Mouse (Mus musculus): ENCODE data around the gene Samd13. TPM values are rescaled to one million over a fixed set of nuclear protein-coding genes. Genes with fewer than 3 reads are reported as not detected.
A peak's percentile ranks its signal among the peaks of the same experiment; 100 is the strongest.

Samd13 gene
- polyA plus RNA-seq (2015; fragmentation: Nextera tagmentation; extraction: Ambion mirVana), result 0.22 and 0.31 TPM in 2 replicates

- Histone ChIP-seq H3K27ac (no peak within 1 kb of the TSS), H3K4me3 (peak within 1 kb of the TSS; percentile 48), H3K36me3 (replicated peaks) (no peaks in the 10 kb centered on the region), H3K4me1 (peaks cover 17% of the 10 kb centered on the region), H3K9me3 (no peaks in the 10 kb centered on the region), H3K9ac (peak within 1 kb of the TSS; percentile 31; the same call in 1 of the 2 replicates), H3K27me3 (replicated peaks) (0 out of 2 replicates have a peak, but pooled peaks cover 3% of the 10 kb centered on the region), H3K4me2 (peak within 1 kb of the TSS; percentile 70)
- ATAC-seq (replicated peaks), result peak; percentile 95
- 3% methylated on average over 50 of the region's 50 CpGs for WGBS
Observed at GRCm38 (mm10) chr3:146684811-146685675, at the start of gene Samd13. Samd13 (minus strand) TSS chr3:146685592.

- H3K9ac ChIP-seq, result no peak overlapping the region
- H3K27me3 ChIP-seq (replicated peaks), result no peaks in the 10 kb centered on the region
- H3K4me1 ChIP-seq, result no peaks in the 10 kb centered on the region
- no peak overlapping the region for H3K4me2 ChIP-seq
- H3K27ac ChIP-seq, result no peak overlapping the region
- H3K36me3 ChIP-seq (replicated peaks), result peaks cover 32% of the 10 kb centered on the region
- WGBS, result 97% methylated on average over 11 of the region's 11 CpGs
- no peak overlapping the region for H3K4me3 ChIP-seq
- ATAC-seq (replicated peaks), result no peak
- no peaks in the 10 kb centered on the region for H3K9me3 ChIP-seq
Observed at GRCm38 (mm10) chr3:146731499-146731898, 46.1 kb upstream of the Samd13 start.

- WGBS, result 69% methylated on average over 3 of the region's 3 CpGs
- no peak for ATAC-seq (replicated peaks)
- no peak overlapping the region for H3K9ac ChIP-seq
- peaks cover 12% of the 10 kb centered on the region; the same call in 1 of the 2 replicates for H3K36me3 ChIP-seq (replicated peaks)
- H3K4me3 ChIP-seq, result no peak overlapping the region
- H3K4me2 ChIP-seq, result no peak overlapping the region
- H3K27me3 ChIP-seq (replicated peaks), result no peaks in the 10 kb centered on the region
- no peaks in the 10 kb centered on the region for H3K4me1 ChIP-seq
- H3K27ac ChIP-seq, result no peak overlapping the region
- no peaks in the 10 kb centered on the region for H3K9me3 ChIP-seq
Observed at GRCm38 (mm10) chr3:146723037-146723436, 37.6 kb upstream of the Samd13 start.

GRCm38 (mm10) chr3:146719696-146720095 lies 34.3 kb upstream of the Samd13 start:
- Histone ChIP-seq H3K9ac (no peak overlapping the region), H3K4me1 (no peaks in the 10 kb centered on the region), H3K27ac (no peak overlapping the region), H3K4me3 (no peak overlapping the region), H3K27me3 (replicated peaks) (no peaks in the 10 kb centered on the region), H3K9me3 (no peaks in the 10 kb centered on the region), H3K36me3 (replicated peaks) (no peaks in the 10 kb centered on the region), H3K4me2 (no peak overlapping the region)
- WGBS, result 71% methylated on average over 4 of the region's 4 CpGs
- ATAC-seq (replicated peaks), result no peak

GRCm38 (mm10) chr3:146718251-146718650 lies 32.9 kb upstream of the Samd13 start:
- whole genome bisulfite sequencing, result 68% methylated on average over 5 of the region's 5 CpGs
- H3K27ac ChIP-seq, result no peak overlapping the region
- no peak overlapping the region for H3K4me2 ChIP-seq
- no peaks in the 10 kb centered on the region for H3K4me1 ChIP-seq
- H3K4me3 ChIP-seq, result no peak overlapping the region
- no peaks in the 10 kb centered on the region for H3K9me3 ChIP-seq
- H3K9ac ChIP-seq, result no peak overlapping the region
- ATAC-seq (replicated peaks), result no peak
- H3K36me3 ChIP-seq (replicated peaks), result no peaks in the 10 kb centered on the region
- no peaks in the 10 kb centered on the region for H3K27me3 ChIP-seq (replicated peaks)

GRCm38 (mm10) chr3:146712305-146712704 lies 26.9 kb upstream of the Samd13 start:
- peak; percentile 77 for ATAC-seq (replicated peaks)
- no peaks in the 10 kb centered on the region for H3K36me3 ChIP-seq (replicated peaks)

GRCm38 (mm10) chr3:146711559-146711958 lies 26.2 kb upstream of the Samd13 start:
- Histone ChIP-seq H3K9me3 (no peaks in the 10 kb centered on the region), H3K27ac (peak overlapping the region; percentile 67), H3K27me3 (replicated peaks) (no peaks in the 10 kb centered on the region), H3K4me3 (no peak overlapping the region), H3K9ac (no peak overlapping the region), H3K4me1 (no peaks in the 10 kb centered on the region; the same call in 1 of the 2 replicates), H3K4me2 (no peak overlapping the region), H3K36me3 (replicated peaks) (no peaks in the 10 kb centered on the region)
- peak; percentile 77 for ATAC-seq (replicated peaks)
- 60% methylated on average over 6 of the region's 6 CpGs for WGBS

More at GRCm38 (mm10) chr3:146712305-146712704, 26.9 kb upstream of the Samd13 start:
- Histone ChIP-seq H3K27me3 (replicated peaks) (no peaks in the 10 kb centered on the region), H3K9me3 (no peaks in the 10 kb centered on the region), H3K27ac (no peak overlapping the region), H3K4me3 (no peak overlapping the region), H3K4me2 (no peak overlapping the region), H3K9ac (no peak overlapping the region), H3K4me1 (no peaks in the 10 kb centered on the region; the same call in 1 of the 2 replicates)
- WGBS, result 68% methylated on average over 7 of the region's 7 CpGs

- H3K9ac ChIP-seq, result no peak overlapping the region
- no peaks in the 10 kb centered on the region for H3K9me3 ChIP-seq
- H3K4me1 ChIP-seq, result no peaks in the 10 kb centered on the region; the same call in 1 of the 2 replicates
- no peak for ATAC-seq (replicated peaks)
- no peak overlapping the region for H3K4me2 ChIP-seq
- H3K4me3 ChIP-seq, result no peak overlapping the region
- no peaks in the 10 kb centered on the region for H3K27me3 ChIP-seq (replicated peaks)
- WGBS, result 77% methylated on average over 7 of the region's 7 CpGs
- H3K36me3 ChIP-seq (replicated peaks), result no peaks in the 10 kb centered on the region
- peak overlapping the region; percentile 67 for H3K27ac ChIP-seq
Observed at GRCm38 (mm10) chr3:146711084-146711483, 25.7 kb upstream of the Samd13 start.

GRCm38 (mm10) chr3:146709086-146709485 lies 23.7 kb upstream of the Samd13 start:
- H3K36me3 ChIP-seq (replicated peaks), result no peaks in the 10 kb centered on the region
- H3K4me1 ChIP-seq, result no peaks in the 10 kb centered on the region; the same call in 1 of the 2 replicates
- 64% methylated on average over 1 of the region's 1 CpGs for WGBS
- no peaks in the 10 kb centered on the region for H3K27me3 ChIP-seq (replicated peaks)
- H3K9me3 ChIP-seq, result no peaks in the 10 kb centered on the region
- no peak overlapping the region for H3K27ac ChIP-seq
- H3K4me2 ChIP-seq, result no peak overlapping the region
- no peak overlapping the region for H3K9ac ChIP-seq
- no peak overlapping the region for H3K4me3 ChIP-seq
- no peak for ATAC-seq (replicated peaks)

GRCm38 (mm10) chr3:146708381-146708780 lies 23.0 kb upstream of the Samd13 start:
- Histone ChIP-seq H3K4me2 (no peak overlapping the region), H3K4me3 (no peak overlapping the region), H3K4me1 (no peaks in the 10 kb centered on the region; the same call in 1 of the 2 replicates), H3K36me3 (replicated peaks) (no peaks in the 10 kb centered on the region), H3K27me3 (replicated peaks) (no peaks in the 10 kb centered on the region), H3K9ac (no peak overlapping the region), H3K9me3 (no peaks in the 10 kb centered on the region), H3K27ac (no peak overlapping the region)
- no peak for ATAC-seq (replicated peaks)
- WGBS, result 83% methylated on average over 3 of the region's 3 CpGs

- Histone ChIP-seq H3K4me1 (no peaks in the 10 kb centered on the region), H3K9ac (no peak overlapping the region), H3K27ac (no peak overlapping the region), H3K4me3 (no peak overlapping the region), H3K9me3 (no peaks in the 10 kb centered on the region), H3K4me2 (no peak overlapping the region), H3K36me3 (replicated peaks) (no peaks in the 10 kb centered on the region), H3K27me3 (replicated peaks) (no peaks in the 10 kb centered on the region)
- 91% methylated on average over 4 of the region's 4 CpGs for WGBS
- no peak for ATAC-seq (replicated peaks)
Observed at GRCm38 (mm10) chr3:146704099-146704498, 18.7 kb upstream of the Samd13 start.

- no peaks in the 10 kb centered on the region for H3K9me3 ChIP-seq
- H3K4me1 ChIP-seq, result no peaks in the 10 kb centered on the region
- no peak overlapping the region for H3K9ac ChIP-seq
- 88% methylated on average over 11 of the region's 11 CpGs for WGBS
- no peak overlapping the region for H3K27ac ChIP-seq
- no peak for ATAC-seq (replicated peaks)
- no peak overlapping the region for H3K4me2 ChIP-seq
- H3K27me3 ChIP-seq (replicated peaks), result no peaks in the 10 kb centered on the region
- H3K36me3 ChIP-seq (replicated peaks), result no peaks in the 10 kb centered on the region
- no peak overlapping the region for H3K4me3 ChIP-seq
Observed at GRCm38 (mm10) chr3:146700051-146700450, 14.7 kb upstream of the Samd13 start.
